Comparison of ENCODE assay signal across 9 mouse cellular contexts in genomic region chr19:57358836-57359598, GRCm38 (mm10). TPM values are rescaled to one million over a fixed set of nuclear protein-coding genes. Genes with fewer than 3 reads are reported as not detected.
DNase-seq lines count a peak whose midpoint lies in the region; ATAC-seq and TF ChIP-seq lines count a peak whose summit lies in the region.
"Had no signal": no experiment of that assay in that cellular context is flagged by ENCODE, and none has a peak within 500 bp of the region (broad histone marks: within the 10 kb centered on the region; RNA-seq: fewer than 3 reads in every experiment).

No protein-coding gene starts in this region.

- H3K4me3 ChIP-seq in heart, embryonic 12.5 days: no peak overlapping the region
- H3K4me3 ChIP-seq in lung, embryonic 16.5 days (ENCODE audit: low read length): no peak overlapping the region; the same call in 1 of the 2 replicates
- peak overlapping the region; percentile 7; the same call in 1 of the 2 replicates for H3K4me3 ChIP-seq in cortical plate, adult 2 months (ENCODE audit: insufficient read depth, low read length)
- H3K4me3 ChIP-seq in neural tube, embryonic 13.5 days: peak overlapping the region; percentile 92

- peak overlapping the region; percentile 33; the same call in 1 of the 2 replicates for H3K9ac ChIP-seq in heart, embryonic 12.5 days
- no peak overlapping the region for H3K9ac ChIP-seq in lung, embryonic 16.5 days (ENCODE audit: low read length)
- H3K9ac ChIP-seq in neural tube, embryonic 13.5 days: no peak overlapping the region

- DNase-seq in heart, adult 11 months: no peak
- no peak for DNase-seq in lung, postnatal 10 days
- no peak for DNase-seq in c-Kit-positive CD71-positive TER-119-positive erythroid progenitor cells, embryonic 14.5 days (ENCODE audit: low spot score)
- no peak for DNase-seq in frontal cortex, adult 2 months (ENCODE audit: extremely low spot score in 1 of 2, low spot score in 1 of 2)

- peak overlapping the region; percentile 65 for H3K4me2 ChIP-seq in heart, embryonic 12.5 days
- H3K4me2 ChIP-seq in lung, embryonic 16.5 days (ENCODE audit: low read depth, low read length): peak overlapping the region; percentile 73
- H3K4me2 ChIP-seq in neural tube, embryonic 13.5 days: peak overlapping the region; percentile 69

- WGBS in heart, embryonic 12.5 days: 91% methylated on average over 20 of the region's 20 CpGs
- 78% methylated on average over 20 of the region's 20 CpGs for WGBS in lung, embryonic 16.5 days
- 94% methylated on average over 20 of the region's 20 CpGs for WGBS in neural tube, embryonic 13.5 days

- no peak for TF ChIP-seq CTCF in cortical plate, adult 2 months (IDR thresholded peaks at IDR 0.05; ENCODE audit: extremely low read depth, insufficient read depth, low read length)

- no peaks in the 10 kb centered on the region for H3K36me3 ChIP-seq in heart, embryonic 12.5 days
- H3K36me3 ChIP-seq in lung, embryonic 16.5 days (ENCODE audit: control insufficient read depth, insufficient read depth, low read length): no peaks in the 10 kb centered on the region
- no peaks in the 10 kb centered on the region for H3K36me3 ChIP-seq in neural tube, embryonic 13.5 days

- ATAC-seq in heart, embryonic 12.5 days (ENCODE audit: insufficient number of reproducible peaks, low FRiP score): no peak
- no peak for ATAC-seq in lung, embryonic 16.5 days (ENCODE audit: low read depth)
- no peak for ATAC-seq in neural tube, embryonic 13.5 days (ENCODE audit: low read depth)

- H3K27ac ChIP-seq in heart, embryonic 12.5 days (ENCODE audit: poor library complexity, severe bottlenecking): peak overlapping the region; percentile 47; the same call in 1 of the 2 replicates
- peak overlapping the region; percentile 1; the same call in 1 of the 2 replicates for H3K27ac ChIP-seq in lung, embryonic 16.5 days (ENCODE audit: low read length)
- H3K27ac ChIP-seq in cortical plate, adult 2 months (ENCODE audit: insufficient read depth, low read length): no peak overlapping the region
- H3K27ac ChIP-seq in neural tube, embryonic 13.5 days (replicated peaks): no peak overlapping the region

- no peak for TF ChIP-seq POLR2A in cortical plate, adult 2 months (IDR thresholded peaks at IDR 0.05; ENCODE audit: extremely low read depth, insufficient read depth, low read length)

- peaks cover 60% of the 10 kb centered on the region for H3K4me1 ChIP-seq in heart, embryonic 12.5 days (replicated peaks)
- H3K4me1 ChIP-seq in lung, embryonic 16.5 days (replicated peaks; ENCODE audit: control insufficient read depth, insufficient read depth, low read length): peaks cover 35% of the 10 kb centered on the region
- H3K4me1 ChIP-seq in cortical plate, adult 2 months (ENCODE audit: control insufficient read depth, insufficient read depth, low read length): peaks cover 4% of the 10 kb centered on the region; the same call in 1 of the 2 replicates
- H3K4me1 ChIP-seq in neural tube, embryonic 13.5 days (replicated peaks): peaks cover 52% of the 10 kb centered on the region

- H3K9me3 ChIP-seq in heart, embryonic 12.5 days (replicated peaks): no peaks in the 10 kb centered on the region
- H3K9me3 ChIP-seq in lung, embryonic 16.5 days (ENCODE audit: control insufficient read depth, low read length): no peaks in the 10 kb centered on the region
- H3K9me3 ChIP-seq in neural tube, embryonic 13.5 days: no peaks in the 10 kb centered on the region
- H3K9me3 ChIP-seq: midbrain, embryonic 10.5 days had no signal

- H3K27me3 ChIP-seq in heart, embryonic 12.5 days (replicated peaks): no peaks in the 10 kb centered on the region
- no peaks in the 10 kb centered on the region for H3K27me3 ChIP-seq in lung, embryonic 16.5 days (ENCODE audit: control insufficient read depth, insufficient read depth, low read depth, low read length)
- H3K27me3 ChIP-seq in neural tube, embryonic 13.5 days: no peaks in the 10 kb centered on the region

RNA-seq across cellular contexts. Expression of gene Fam160b1, which starts 1.5 kb away (rescaled TPM):
- 15.4 TPM in 2 replicates for polyA plus RNA-seq in heart, embryonic 12.5 days (2016; fragmentation: Nextera tagmentation; extraction: Ambion mirVana)
- 15.0 and 15.5 TPM in 2 replicates for polyA plus RNA-seq in lung, embryonic 16.5 days (2015; fragmentation: Nextera tagmentation; extraction: Ambion mirVana)
- 16.8 and 16.9 TPM in 2 replicates for polyA plus RNA-seq in cortical plate, adult 2 months (2012; rRNA removed)
- polyA plus RNA-seq in neural tube, embryonic 13.5 days (2015; fragmentation: Nextera tagmentation; extraction: Ambion mirVana): 13.3 and 15.1 TPM in 2 replicates
- polyA plus RNA-seq in frontal cortex, adult 2 months (2012; rRNA removed): 17.0 and 18.3 TPM in 2 replicates

RNA-seq across cellular contexts. Expression of gene Ablim1, which starts 44.3 kb away (rescaled TPM):
- polyA plus RNA-seq in heart, embryonic 12.5 days (2016; fragmentation: Nextera tagmentation; extraction: Ambion mirVana): 53.4 and 53.5 TPM in 2 replicates
- 53.3 and 54.5 TPM in 2 replicates for polyA plus RNA-seq in lung, embryonic 16.5 days (2015; fragmentation: Nextera tagmentation; extraction: Ambion mirVana)
- polyA plus RNA-seq in cortical plate, adult 2 months (2012; rRNA removed): 50.0 and 50.5 TPM in 2 replicates
- polyA plus RNA-seq in neural tube, embryonic 13.5 days (2015; fragmentation: Nextera tagmentation; extraction: Ambion mirVana): 46.5 and 48.0 TPM in 2 replicates
- 54.2 and 56.0 TPM in 2 replicates for polyA plus RNA-seq in frontal cortex, adult 2 months (2012; rRNA removed)

Comparison
In these comparisons a context has a peak if more than half of its experiments do, and no peak if none do; other contexts are left out.
1. H3K27ac ChIP-seq: peak in heart, embryonic 12.5 days (single experiment) and lung, embryonic 16.5 days (single experiment); none in cortical plate, adult 2 months (single experiment) and neural tube, embryonic 13.5 days (single experiment).
2. H3K4me3 ChIP-seq: peak in cortical plate, adult 2 months (single experiment) and neural tube, embryonic 13.5 days (single experiment); none in heart, embryonic 12.5 days (single experiment) and lung, embryonic 16.5 days (single experiment).
3. Peak in every context shown above with its lines, with median percentiles within 50 percentile points of each other: H3K4me2 ChIP-seq.